Mouse (Mus musculus) heart, adult 2 months (tissue): Measurements from ENCODE around the gene 1700024P04Rik.

Experiments
- CTCF ChIP-seq: fragments of 200-600 bp; IDR thresholded peaks from 2 replicates; pipeline ENCODE4 v1.8.1; 2022; ENCODE audit warnings: antibody characterized with exemption, mild to moderate bottlenecking, moderate library complexity
- POLR2A ChIP-seq: fragments of 200-500 bp; IDR thresholded peaks from 2 replicates; pipeline ENCODE4 v1.6.1; 2011; ENCODE audit warnings: mild to moderate bottlenecking, low read depth, low read length, control low read depth; ENCODE audit not compliant: insufficient read depth

GRCm38 (mm10) chr13:98997025-98997424 lies 12.7 kb upstream of the 1700024P04Rik start:
- TF ChIP-seq CTCF: no peak
- no peak for TF ChIP-seq POLR2A
